Mouse (Mus musculus) embryonic stem cell, embryonic (primary cell): ENCODE data around the gene Ankrd33.

Experiments
- CTCF ChIA-PET, 4 experiments: fragments of 300-600 bp in 2 of 4; fragments of 350-600 bp in 2 of 4; sonication (Branson Sonifier 250); formaldehyde crosslinking; loops; one replicate each; lab custom pipeline; 2022; ENCODE audit warnings: inconsistent platforms in 2 of 4; lab: Charles Lee
- POLR2A ChIA-PET, 4 experiments: fragments of 300-600 bp in 2 of 4; fragments of 350-600 bp in 2 of 4; sonication (Branson Sonifier 250); formaldehyde crosslinking; loops; one replicate each; lab custom pipeline; 2022; ENCODE audit warnings: antibody characterized with exemption in 4 of 4, inconsistent platforms in 1 of 4; lab: Charles Lee

Gene Ankrd33

DNA sequence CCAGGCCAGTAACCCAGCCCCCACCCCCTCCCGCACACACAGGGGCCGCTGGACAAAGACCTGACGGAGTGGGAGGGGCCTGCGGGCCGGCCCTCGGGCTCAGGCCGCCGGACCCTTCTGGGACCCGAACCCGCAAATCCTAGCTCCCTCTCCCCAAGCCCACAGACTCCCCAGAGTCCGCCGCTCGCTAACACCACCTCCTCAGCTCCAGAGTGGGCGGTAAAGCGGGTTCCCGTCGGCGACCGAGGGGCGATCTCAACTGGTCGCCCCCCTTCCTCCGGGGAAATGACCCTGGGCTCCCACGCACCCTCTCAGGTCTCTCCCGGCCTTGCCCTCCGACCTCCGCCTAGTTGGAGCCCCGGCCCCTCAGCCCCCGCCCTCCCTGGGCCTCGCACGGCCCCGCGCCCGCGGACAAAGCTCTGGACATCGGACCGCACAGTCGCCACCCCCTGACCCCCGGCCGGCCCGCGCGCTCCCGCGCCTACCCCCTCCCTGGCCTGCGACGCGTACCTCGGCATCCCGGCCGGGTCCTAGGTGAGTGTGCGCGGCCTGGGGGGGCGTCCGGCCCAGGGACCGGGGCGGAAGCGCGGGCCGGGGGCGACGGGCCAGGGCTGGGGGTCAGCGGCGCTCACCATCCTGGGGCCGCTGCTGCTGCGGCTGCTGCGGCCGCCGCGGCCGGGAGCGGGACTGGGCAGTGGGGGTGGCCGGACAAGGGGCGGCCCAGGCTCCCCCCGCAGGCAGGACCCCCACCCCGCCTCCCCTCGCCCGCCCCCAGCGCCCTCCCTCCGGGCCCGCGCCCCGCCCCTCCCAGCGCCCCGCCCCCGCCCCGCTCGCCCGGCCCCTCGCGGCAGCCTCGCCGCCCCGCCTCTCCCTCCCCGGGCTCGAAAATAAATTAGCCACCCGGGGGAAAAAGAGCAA is 37.5 kb upstream of the Ankrd33 start, which contains the start of gene Fignl2:
TSS of gene Fignl2 (minus strand) at position 755 of the 918 bp plus-strand sequence.
- ChIA-PET POLR2A (interaction anchor here (0.6 to 14.9 kb wide), 24 partner anchors 8 to 635 kb away, joined by 3 to 149 read pairs (median 4); no protein-coding TSS in a partner anchor), CTCF (interaction anchor here (0.5 to 1.8 kb wide), 15 partner anchors 15 to 906 kb away, joined by 3 to 6 read pairs (median 4); partner anchors contain the start of gene Gm47841 (in 1 of the 4))

DNA sequence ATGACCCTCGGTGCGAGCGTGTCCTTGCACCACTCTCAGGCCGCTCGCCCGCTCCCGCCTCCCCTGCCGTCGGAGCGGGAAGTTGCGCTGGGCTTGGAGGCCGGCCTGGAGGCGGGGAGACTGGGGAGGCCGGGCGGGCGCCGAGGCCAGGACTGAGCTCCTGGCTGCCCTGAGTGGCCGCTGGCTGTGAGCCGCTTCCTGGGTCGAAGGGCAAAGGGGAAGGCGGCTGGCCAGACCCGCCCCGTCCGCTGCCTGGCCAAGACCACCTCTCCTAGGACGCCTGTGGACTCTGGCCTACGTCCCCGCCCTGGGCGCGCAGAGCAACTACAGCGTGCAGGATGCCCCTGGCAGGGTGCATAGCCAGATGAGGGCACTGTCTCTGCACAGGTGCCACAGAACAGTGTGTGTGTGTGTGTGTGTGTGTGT is 36.8 kb upstream of the Ankrd33 start:
- ChIA-PET POLR2A (interaction anchor here (0.6 to 14.9 kb wide), 10 partner anchors 12 to 153 kb away, joined by 3 to 149 read pairs (median 8); no protein-coding TSS in a partner anchor), CTCF (interaction anchor here in 2 of 4 experiments (0.6 to 0.9 kb wide), 3 partner anchors 15 to 67 kb away, joined by 3 to 6 read pairs (median 4); no protein-coding TSS in a partner anchor)

DNA sequence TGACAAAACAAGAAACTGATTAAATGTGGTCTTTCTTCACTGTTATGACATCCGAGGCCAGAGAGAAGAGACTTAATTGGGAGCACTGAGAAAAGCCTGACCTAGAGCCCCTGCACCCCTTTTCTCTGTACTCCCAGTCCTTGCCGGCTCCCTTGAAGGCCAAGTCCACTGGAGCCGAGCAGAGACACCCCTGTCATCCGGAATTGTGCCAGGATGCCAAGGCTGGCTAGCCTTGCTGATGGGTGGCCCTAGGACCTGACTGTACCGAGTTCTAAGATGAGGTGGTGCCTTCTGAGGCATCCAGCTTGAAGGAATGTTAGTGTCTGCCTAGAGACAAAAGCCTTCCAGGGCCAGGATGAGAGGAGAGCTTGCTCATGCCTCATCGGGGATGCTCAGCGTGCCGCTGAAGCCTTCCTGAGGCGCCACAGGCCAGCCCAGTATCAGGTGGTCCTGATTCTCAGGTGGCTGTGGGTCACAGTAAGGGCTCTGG is 35.5 kb upstream of the Ankrd33 start:
- POLR2A ChIA-PET = interaction anchor here in 3 of 4 experiments (0.6 to 14.9 kb wide), 4 partner anchors 8 to 18 kb away, joined by 3 to 149 read pairs (median 3); no protein-coding TSS in a partner anchor

DNA sequence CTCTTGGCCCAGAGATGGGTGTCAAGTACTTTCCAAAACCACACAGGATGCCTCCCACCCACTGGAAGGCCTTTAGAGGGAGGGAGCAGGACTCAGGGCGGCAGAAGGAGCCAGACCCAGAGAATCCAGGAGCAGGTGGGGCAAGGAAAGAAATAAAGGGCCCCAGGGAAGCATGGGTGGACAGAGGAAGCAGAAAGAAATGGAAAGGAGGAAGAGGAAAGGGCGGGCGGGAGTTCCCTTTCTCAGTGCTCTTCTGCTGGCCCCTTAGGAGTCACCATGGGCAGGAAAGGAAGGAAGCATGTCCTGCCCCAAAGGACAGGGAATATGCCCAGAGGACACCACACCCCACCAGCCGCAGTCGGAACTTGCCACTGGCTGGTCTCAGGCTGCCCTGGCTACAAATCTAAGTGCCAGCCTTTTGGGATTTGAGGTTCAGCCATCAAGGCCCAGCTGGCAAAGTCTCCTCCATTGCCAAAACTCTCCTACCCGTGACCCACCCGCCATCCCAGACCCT is 34.5 kb upstream of the Ankrd33 start:
- CTCF ChIA-PET = interaction anchor here in 1 of 4 experiments (0.6 to 1.5 kb wide), 2 partner anchors 25 to 1073 kb away, joined by 4 to 5 read pairs; no protein-coding TSS in a partner anchor
- POLR2A ChIA-PET = interaction anchor here in 2 of 4 experiments (1.0 to 14.9 kb wide), 4 partner anchors 12 to 39 kb away, joined by 3 to 149 read pairs (median 16); no protein-coding TSS in a partner anchor

More for the DNA sequence above, 35.5 kb upstream of the Ankrd33 start:
- CTCF ChIA-PET = interaction anchor here in 2 of 4 experiments (1.0 to 1.2 kb wide), 2 partner anchors 28 to 37 kb away, joined by 4 read pairs; no protein-coding TSS in a partner anchor

DNA sequence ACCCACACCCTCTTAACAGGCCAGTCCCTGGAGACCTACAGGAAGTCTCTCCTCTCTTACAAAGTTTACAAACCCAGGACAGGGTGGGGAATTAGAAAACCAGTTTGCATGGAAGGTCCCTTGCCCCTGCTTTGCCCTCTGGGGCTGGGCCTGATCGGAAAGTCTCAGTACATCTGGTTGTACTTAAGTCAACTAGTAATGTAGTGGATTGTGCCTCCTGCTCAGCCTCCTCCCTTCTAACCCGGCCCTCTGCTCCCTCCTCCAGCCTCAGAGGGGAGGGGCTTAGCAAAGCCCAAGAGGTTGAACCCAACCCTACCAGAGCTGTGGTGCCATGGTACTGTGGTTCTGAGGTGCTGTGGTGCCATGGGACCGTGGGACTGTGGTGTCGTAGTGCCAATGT is 33.3 kb upstream of the Ankrd33 start:
- CTCF ChIA-PET = interaction anchor here in 3 of 4 experiments (0.5 to 1.5 kb wide), 8 partner anchors 11 to 40 kb away, joined by 3 to 13 read pairs (median 4); no protein-coding TSS in a partner anchor

DNA sequence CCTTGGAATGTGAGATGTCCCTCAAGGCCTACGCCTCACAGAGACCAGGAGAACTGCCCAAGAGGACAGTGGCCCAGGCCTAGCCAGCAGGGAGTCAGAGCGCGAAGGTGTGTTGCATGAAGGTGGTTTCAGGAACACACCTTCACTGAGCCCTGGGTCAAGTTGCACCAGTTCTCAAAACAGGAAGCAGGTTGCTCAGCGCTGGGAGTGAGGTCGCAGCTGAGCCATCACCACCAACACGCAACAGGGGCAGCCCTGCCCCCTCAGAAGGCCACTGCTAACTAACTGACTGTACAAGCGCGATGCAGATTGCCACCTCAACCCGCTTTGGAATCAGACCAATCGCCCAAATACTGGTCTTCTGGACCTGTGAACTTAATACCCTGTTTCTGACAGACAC is 31.1 kb upstream of the Ankrd33 start:
- ChIA-PET POLR2A (interaction anchor here in 2 of 4 experiments (1.2 to 14.9 kb wide), 5 partner anchors 9 to 89 kb away, joined by 3 to 149 read pairs (median 5); partner anchors contain the start of gene Acvr1b (in 1 of the 2)), CTCF (interaction anchor here in 1 of 4 experiments (0.6 kb wide), 1 partner anchor 10 kb away, joined by 3 read pairs; no protein-coding TSS in a partner anchor)

More for the DNA sequence above, 33.3 kb upstream of the Ankrd33 start:
- POLR2A ChIA-PET = interaction anchor here (0.5 to 14.9 kb wide), 13 partner anchors 10 to 466 kb away, joined by 3 to 149 read pairs (median 3); no protein-coding TSS in a partner anchor

DNA sequence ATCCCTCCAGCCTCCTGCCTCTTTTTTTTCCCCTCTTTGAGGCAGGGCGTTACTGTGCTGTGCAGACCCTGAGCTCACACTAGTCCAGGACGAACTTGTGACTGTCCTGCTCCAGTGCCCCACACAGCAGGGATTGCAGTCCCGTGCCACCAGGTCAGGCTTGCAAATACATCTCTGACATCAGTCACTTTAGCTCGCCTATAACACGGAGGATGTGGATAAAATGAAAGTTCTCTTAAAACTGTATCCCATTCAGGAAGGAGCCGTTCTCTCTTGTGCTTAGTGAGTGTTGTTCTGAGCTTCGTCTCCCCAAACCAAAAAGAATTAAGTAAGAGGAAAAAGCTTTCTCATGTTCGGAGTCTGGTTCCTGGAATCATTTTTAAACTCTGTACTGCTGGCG is 29.1 kb upstream of the Ankrd33 start:
- ChIA-PET POLR2A (interaction anchor here in 2 of 4 experiments (0.8 to 14.9 kb wide), 7 partner anchors 8 to 19 kb away, joined by 3 to 149 read pairs (median 3); no protein-coding TSS in a partner anchor), CTCF (interaction anchor here in 1 of 4 experiments (0.7 kb wide), 1 partner anchor 850 kb away, joined by 3 read pairs; no protein-coding TSS in a partner anchor)

DNA sequence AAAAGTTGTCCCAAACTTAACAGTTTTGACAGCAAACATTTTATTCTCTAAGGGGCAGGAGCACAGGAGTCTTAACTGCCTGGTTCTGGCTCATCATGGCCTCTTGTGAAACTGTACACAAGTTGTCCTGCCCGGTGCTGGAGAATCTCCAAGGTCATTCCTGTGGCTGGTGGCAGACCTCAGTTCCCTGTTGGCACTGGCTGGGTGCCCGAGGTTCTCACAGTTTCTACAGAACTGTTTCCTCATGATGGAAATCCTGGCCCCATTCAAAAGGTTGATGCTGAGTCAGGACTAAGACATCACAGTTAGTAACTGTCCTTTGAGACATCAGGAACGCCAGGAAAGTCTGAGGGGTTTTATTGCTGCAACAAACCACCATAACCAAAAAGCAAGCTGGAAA is 28.6 kb upstream of the Ankrd33 start:
- ChIA-PET POLR2A (interaction anchor here in 2 of 4 experiments (0.8 to 14.9 kb wide), 7 partner anchors 8 to 18 kb away, joined by 3 to 149 read pairs (median 4); no protein-coding TSS in a partner anchor), CTCF (no interaction called here)

DNA sequence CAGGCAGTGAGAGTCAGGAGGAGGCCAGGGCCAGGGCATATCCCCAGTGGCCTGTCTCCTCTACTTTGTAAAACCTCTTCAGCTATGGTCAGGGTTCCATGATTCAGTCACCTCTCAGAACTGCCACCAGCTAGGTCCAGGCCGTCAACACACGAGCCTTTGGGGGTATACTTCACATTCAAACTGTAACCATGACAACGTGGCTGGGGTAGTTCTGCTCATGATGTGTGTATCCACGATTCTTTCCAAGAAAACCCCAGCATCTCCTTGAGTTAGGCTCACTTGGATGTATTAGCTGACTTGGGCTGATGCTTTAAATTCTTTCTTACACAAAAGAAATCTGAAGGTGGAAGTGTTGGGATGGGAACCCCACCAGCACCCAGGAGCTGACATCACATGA is 27.3 kb upstream of the Ankrd33 start:
- ChIA-PET POLR2A (interaction anchor here (0.5 to 14.9 kb wide), 9 partner anchors 7 to 592 kb away, joined by 3 to 149 read pairs (median 3); partner anchors contain the start of gene Acvrl1 (in 1 of the 4)), CTCF (interaction anchor here in 2 of 4 experiments (0.6 to 1.1 kb wide), 5 partner anchors 31 to 480 kb away, joined by 3 to 4 read pairs (median 3); no protein-coding TSS in a partner anchor)

DNA sequence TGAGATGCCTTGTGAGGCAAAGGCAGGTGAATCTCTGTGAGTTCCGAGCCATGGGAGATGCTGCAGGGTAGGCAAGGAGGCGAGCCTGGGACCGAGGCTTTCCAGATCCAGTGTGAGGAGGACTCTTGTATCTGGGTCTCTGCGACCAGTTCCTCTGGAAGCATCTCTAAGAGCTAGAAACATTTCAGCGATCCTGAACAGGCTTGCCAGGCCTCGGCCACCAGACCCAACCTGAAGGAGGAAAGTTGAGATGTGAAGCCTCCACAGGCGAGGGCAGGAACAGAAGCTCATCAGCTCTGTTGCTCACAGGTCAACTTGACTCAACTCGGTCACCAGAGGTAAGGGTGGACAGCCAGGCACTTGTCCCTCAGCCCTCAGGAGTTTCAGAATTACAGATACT is 24.0 kb upstream of the Ankrd33 start:
- CTCF ChIA-PET = interaction anchor here in 2 of 4 experiments (1.4 to 2.4 kb wide), 3 partner anchors 36 to 39 kb away, joined by 5 to 10 read pairs (median 6); no protein-coding TSS in a partner anchor
- POLR2A ChIA-PET = interaction anchor here in 2 of 4 experiments (1.4 to 7.5 kb wide), 9 partner anchors 9 to 301 kb away, joined by 3 to 149 read pairs (median 10); partner anchors contain the start of genes Fignl2 (in 2 of the 2) and Ankrd33 (in 1 of the 2)

DNA sequence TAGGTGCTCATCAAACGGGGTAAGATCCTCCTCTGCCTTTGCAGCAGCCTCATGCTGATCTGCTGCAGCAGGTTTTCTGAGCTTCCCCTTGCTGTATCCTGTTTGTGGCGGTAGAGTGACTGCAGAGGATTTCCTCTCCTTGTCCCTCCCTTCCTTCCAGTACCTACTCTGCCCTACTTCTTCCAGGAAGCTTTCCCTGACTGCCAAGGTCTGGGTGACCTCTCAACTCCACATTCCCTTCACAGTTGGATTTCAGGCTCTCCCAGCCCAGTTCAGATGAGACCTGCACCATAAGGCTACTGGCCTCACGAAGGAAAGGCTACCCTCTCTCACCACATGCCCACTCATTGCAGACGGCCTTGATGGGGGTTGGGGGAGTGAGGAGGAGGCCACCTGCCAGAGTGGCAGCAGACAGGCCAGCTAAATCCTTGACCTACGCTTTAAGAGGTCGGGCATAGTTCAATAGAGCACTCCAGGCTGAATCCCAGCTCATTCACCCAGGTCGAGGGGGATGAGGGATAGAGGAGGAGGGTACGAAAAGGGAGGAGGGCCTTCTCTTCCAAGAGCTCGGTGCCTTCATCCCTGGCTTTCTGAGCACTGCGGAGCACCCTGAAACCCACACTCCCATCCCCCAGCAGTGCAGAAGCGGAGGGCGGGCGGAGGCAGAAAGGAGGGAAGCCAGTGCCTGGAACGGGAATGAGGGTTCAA is 23.3 kb upstream of the Ankrd33 start:
- CTCF ChIA-PET = interaction anchor here (0.6 to 2.4 kb wide), 16 partner anchors 10 to 480 kb away, joined by 3 to 10 read pairs (median 4); partner anchors contain the start of gene Scn8a (in 1 of the 4)
- POLR2A ChIA-PET = interaction anchor here (0.5 to 7.5 kb wide), 47 partner anchors 10 to 1252 kb away, joined by 3 to 149 read pairs (median 4); partner anchors contain the start of genes Fignl2 (in 3 of the 4), Ankrd33 (in 2 of the 4) and Dazap2 (in 1 of the 4)

DNA sequence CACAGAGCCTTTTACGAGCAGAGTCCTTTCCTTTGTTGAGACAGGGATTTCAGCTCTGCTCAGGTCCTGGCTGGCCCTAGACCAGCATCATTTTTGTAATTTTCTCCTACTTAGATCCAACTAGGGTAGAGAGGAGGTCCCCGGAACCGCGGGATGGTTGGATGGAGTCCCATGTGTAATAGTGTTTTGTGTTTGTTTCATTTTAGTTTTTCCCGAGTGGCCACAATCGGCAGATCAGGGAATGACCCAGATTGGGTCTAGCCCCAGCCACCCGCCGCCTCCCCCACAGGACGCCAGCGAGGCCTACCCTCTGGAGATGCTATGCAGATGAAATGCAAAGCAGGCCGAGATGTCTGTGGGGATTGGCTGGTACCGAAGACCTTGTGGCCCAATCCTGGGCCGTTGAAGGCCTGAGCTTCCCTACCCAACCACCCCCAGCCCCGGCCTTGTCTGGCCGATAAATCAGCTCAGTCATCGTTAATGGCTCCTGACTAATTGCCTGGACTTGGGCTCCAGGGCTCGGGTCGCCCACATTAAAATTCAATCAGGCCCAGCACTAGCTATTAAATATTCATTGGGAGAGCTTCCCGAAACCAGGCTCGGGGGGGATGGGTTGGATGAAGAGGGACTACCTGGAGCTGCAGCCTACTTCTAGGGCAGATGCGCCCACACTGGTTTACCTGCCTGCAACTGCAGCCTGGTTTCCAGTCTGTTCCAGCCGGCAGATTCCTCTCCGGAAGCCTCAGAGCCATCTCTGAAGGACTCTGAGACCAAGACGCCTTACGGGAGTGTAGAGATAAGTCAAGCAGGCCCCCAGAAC is 22.5 kb upstream of the Ankrd33 start:
- POLR2A ChIA-PET = interaction anchor here (0.5 to 7.5 kb wide), 71 partner anchors 8 to 1354 kb away, joined by 3 to 149 read pairs (median 4); partner anchors contain the start of genes Fignl2 (in 3 of the 4), Ankrd33 (in 1 of the 4) and Dazap2 (in 1 of the 4)
- CTCF ChIA-PET = interaction anchor here (0.6 to 2.4 kb wide), 36 partner anchors 9 to 1152 kb away, joined by 3 to 14 read pairs (median 4); partner anchors contain the start of gene Scn8a (in 1 of the 4)

DNA sequence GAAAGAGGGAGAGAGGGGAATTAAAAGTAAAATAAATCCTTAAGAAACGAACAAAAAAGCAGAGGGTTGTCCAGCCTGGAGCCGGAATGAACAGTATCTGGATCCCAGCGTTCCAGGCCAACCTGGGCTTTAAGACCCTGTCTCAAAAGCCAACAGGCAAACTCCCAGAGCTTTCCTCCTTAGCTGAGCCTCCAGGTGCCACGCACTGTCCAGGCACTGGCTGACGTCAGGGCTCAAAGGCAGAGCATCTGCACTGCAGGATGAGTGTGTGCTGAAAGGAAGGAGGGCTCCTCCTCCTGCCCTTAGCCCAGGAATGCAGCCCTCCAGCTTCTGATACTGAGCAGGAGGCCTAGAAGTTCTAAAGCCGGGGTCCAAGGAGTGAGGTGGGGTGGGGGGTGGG is 21.6 kb upstream of the Ankrd33 start:
- POLR2A ChIA-PET = interaction anchor here in 3 of 4 experiments (0.7 to 7.5 kb wide), 36 partner anchors 7 to 600 kb away, joined by 3 to 149 read pairs (median 5); partner anchors contain the start of genes Fignl2 (in 2 of the 3), Acvr1b (in 1 of the 3) and Ankrd33 (in 1 of the 3)
- CTCF ChIA-PET = interaction anchor here (0.6 to 1.8 kb wide), 15 partner anchors 11 to 264 kb away, joined by 3 to 7 read pairs (median 4); partner anchors contain the start of gene Scn8a (in 1 of the 4)

DNA sequence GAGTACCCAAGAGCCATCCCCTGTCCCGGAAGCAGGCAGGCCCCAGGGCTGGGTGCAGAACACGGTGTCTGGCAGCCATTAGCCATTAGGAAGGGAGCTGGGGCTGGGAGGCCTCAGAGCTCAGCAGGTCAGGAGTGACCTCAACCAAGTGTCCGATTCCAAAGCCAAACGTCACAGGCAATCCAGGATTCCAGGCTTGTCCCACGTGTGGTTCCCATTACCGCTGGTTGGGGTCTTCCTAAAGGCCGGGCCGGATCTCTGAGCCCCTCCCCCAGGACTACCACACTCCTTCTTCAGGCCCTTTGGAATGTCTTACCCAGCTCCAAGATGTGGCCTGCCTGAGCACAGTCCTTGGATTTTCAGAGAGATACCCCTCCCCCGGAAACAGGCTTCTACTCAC is 20.6 kb upstream of the Ankrd33 start:
- ChIA-PET POLR2A (interaction anchor here in 3 of 4 experiments (0.6 to 7.5 kb wide), 25 partner anchors 8 to 643 kb away, joined by 3 to 149 read pairs (median 3); partner anchors contain the start of genes Fignl2 (in 2 of the 3) and Acvr1b (in 1 of the 3)), CTCF (interaction anchor here in 3 of 4 experiments (0.6 to 1.3 kb wide), 5 partner anchors 10 to 265 kb away, joined by 3 to 5 read pairs (median 4); no protein-coding TSS in a partner anchor)

DNA sequence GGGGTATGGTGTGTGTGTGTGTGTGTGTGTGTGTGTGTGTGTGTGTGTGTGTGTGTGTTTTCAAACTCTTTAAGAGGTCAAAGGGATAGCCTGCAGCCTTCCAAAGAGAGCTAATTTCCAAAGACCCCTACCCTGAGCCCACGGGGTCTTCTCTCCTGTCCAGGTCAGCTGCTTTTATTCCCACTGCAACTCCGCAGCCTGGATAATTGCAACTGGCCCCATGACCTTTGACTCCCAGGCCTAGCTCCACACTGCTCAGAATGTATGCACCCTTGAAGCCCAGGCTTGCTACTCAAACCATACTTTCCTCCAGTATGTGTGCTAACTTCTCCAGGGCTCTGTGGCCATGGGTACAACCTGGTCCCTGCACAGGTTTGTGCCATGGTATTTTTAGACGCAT is 20.2 kb upstream of the Ankrd33 start:
- POLR2A ChIA-PET = interaction anchor here in 3 of 4 experiments (0.5 to 7.5 kb wide), 20 partner anchors 8 to 644 kb away, joined by 3 to 149 read pairs (median 3); partner anchors contain the start of genes Fignl2 (in 2 of the 3) and Acvr1b (in 1 of the 3)

More for the DNA sequence above, 20.2 kb upstream of the Ankrd33 start:
- CTCF ChIA-PET = interaction anchor here in 3 of 4 experiments (0.7 to 1.1 kb wide), 4 partner anchors 24 to 1110 kb away, joined by 3 to 5 read pairs (median 4); no protein-coding TSS in a partner anchor
